Mouse (Mus musculus): ENCODE data around the gene Klrg2. TPM values are rescaled to one million over a fixed set of nuclear protein-coding genes. Genes with fewer than 3 reads are reported as not detected.

Klrg2 gene
- polyA plus RNA-seq, 1 experiment from 2014 or later, result 0.26 TPM

DNA sequence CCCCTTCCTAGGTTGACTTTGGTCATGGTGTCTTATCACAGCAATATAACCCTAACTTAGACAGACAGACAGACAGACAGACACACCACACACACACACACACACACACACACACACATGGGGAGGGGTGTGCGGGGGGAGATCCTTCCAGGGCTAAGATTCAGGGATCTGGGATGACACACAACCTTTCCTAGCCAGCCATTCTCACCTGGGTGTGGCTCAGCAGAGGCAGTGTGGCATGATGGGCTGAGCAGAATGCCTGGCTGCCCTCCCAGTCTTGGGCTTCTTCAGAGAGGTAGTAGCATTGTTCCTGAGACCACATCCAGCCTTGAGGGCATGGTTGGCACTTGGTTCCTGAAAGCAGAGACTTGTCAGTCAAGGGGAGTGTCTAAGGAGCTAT lies 7.5 kb downstream of the Klrg2 start:
- Histone ChIP-seq H3K27ac (replicated peaks in 1 of 2; ENCODE audit: control insufficient read depth in 1 of 2, insufficient read depth in 1 of 2, low read depth in 2 of 2, low read length in 2 of 2) (no peak overlapping the region), H3K9ac (ENCODE audit: low read length) (no peak overlapping the region), H3K4me3 (ENCODE audit: control insufficient read depth in 1 of 2, insufficient read depth in 1 of 2, low read depth in 1 of 2, low read length in 2 of 2) (no peak overlapping the region), H3K9me3 (ENCODE audit: control insufficient read depth, low read length) (no peaks in the 10 kb centered on the region), H3K4me1 (ENCODE audit: control insufficient read depth in 2 of 2, insufficient read depth in 2 of 2, low read length in 2 of 2) (peaks cover 0 to 5% of the 10 kb centered on the region in 2 experiments; a peak in 2 of 4 replicates), H3K4me2 (ENCODE audit: low read length) (no peak overlapping the region), H3K36me3 (ENCODE audit: control insufficient read depth, insufficient read depth, low read length) (0 out of 2 replicates have a peak, but pooled peaks cover 8% of the 10 kb centered on the region), H3K27me3 (ENCODE audit: control insufficient read depth, insufficient read depth, low read length) (peaks cover 12% of the 10 kb centered on the region)
- WGBS, result 62% methylated on average over 1 of the region's 1 CpGs
- no peak for ATAC-seq (ENCODE audit: insufficient number of reproducible peaks, insufficient read depth, low FRiP score, low read depth)

DNA sequence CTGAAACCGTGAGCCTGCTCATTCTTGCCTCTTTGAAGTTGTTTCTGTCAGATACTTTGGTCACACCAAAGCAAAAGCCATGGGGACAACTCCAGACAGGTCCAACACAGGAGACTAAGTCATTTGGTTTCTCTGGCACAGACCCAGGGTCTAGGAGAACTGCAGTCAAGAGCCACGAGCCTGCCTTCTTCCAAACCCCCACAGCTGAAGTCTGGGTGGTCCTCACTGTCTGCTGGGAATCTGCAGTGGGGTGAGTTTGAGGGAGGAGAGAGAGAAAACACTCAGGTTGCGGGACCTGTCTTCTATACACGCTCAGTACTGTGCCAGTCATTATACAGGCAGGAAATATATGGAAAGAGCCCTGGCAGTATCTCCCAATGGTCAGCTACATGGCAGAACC lies 9.6 kb downstream of the Klrg2 start:
- ATAC-seq (ENCODE audit: insufficient number of reproducible peaks, insufficient read depth, low FRiP score, low read depth), result no peak
- peaks cover 10 to 21% of the 10 kb centered on the region in 2 experiments for H3K4me1 ChIP-seq (ENCODE audit: control insufficient read depth in 2 of 2, insufficient read depth in 2 of 2, low read length in 2 of 2)
- no peaks in the 10 kb centered on the region for H3K27me3 ChIP-seq (ENCODE audit: control insufficient read depth, insufficient read depth, low read length)
- no peak overlapping the region for H3K4me2 ChIP-seq (ENCODE audit: low read length)
- no peak overlapping the region for H3K4me3 ChIP-seq (ENCODE audit: control insufficient read depth in 1 of 2, insufficient read depth in 1 of 2, low read depth in 1 of 2, low read length in 2 of 2)
- H3K9me3 ChIP-seq (ENCODE audit: control insufficient read depth, low read length), result no peaks in the 10 kb centered on the region
- no peak overlapping the region for H3K27ac ChIP-seq (replicated peaks in 1 of 2; ENCODE audit: control insufficient read depth in 1 of 2, insufficient read depth in 1 of 2, low read depth in 2 of 2, low read length in 2 of 2)
- no peak overlapping the region for H3K9ac ChIP-seq (ENCODE audit: low read length)
- 81% methylated on average over 4 of the region's 4 CpGs for WGBS
- H3K36me3 ChIP-seq (ENCODE audit: control insufficient read depth, insufficient read depth, low read length), result 0 out of 2 replicates have a peak, but pooled peaks cover 8% of the 10 kb centered on the region

DNA sequence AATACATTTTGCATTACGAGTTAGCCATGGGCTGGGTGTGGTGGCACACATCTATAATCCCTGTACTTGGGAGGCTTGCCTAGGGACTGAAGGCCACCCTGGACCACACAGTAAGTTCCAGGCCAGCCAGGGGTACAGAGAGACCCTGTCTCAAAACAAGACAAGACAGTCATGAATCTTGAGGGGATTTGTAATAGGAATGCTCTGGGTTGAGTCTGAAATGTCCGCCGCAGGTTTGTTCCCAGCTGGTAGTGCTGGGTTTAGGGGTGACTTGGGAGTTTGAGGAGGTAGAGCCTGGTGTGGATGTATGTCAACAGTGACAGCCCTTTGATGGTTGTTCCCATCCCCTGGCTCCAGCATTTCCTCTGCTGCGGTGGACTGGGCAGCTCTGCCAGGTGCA lies 10.0 kb downstream of the Klrg2 start:
- Histone ChIP-seq H3K27ac (replicated peaks in 1 of 2; ENCODE audit: control insufficient read depth in 1 of 2, insufficient read depth in 1 of 2, low read depth in 2 of 2, low read length in 2 of 2) (no peak overlapping the region), H3K27me3 (ENCODE audit: control insufficient read depth, insufficient read depth, low read length) (no peaks in the 10 kb centered on the region), H3K36me3 (ENCODE audit: control insufficient read depth, insufficient read depth, low read length) (0 out of 2 replicates have a peak, but pooled peaks cover 10% of the 10 kb centered on the region), H3K4me1 (ENCODE audit: control insufficient read depth in 2 of 2, insufficient read depth in 2 of 2, low read length in 2 of 2) (peaks cover 10 to 21% of the 10 kb centered on the region in 2 experiments), H3K4me3 (ENCODE audit: control insufficient read depth in 1 of 2, insufficient read depth in 1 of 2, low read depth in 1 of 2, low read length in 2 of 2) (no peak overlapping the region), H3K4me2 (ENCODE audit: low read length) (no peak overlapping the region), H3K9ac (ENCODE audit: low read length) (no peak overlapping the region), H3K9me3 (ENCODE audit: control insufficient read depth, low read length) (no peaks in the 10 kb centered on the region)
- no peak for ATAC-seq (ENCODE audit: insufficient number of reproducible peaks, insufficient read depth, low FRiP score, low read depth)
- WGBS, result 88% methylated on average over 4 of the region's 4 CpGs

DNA sequence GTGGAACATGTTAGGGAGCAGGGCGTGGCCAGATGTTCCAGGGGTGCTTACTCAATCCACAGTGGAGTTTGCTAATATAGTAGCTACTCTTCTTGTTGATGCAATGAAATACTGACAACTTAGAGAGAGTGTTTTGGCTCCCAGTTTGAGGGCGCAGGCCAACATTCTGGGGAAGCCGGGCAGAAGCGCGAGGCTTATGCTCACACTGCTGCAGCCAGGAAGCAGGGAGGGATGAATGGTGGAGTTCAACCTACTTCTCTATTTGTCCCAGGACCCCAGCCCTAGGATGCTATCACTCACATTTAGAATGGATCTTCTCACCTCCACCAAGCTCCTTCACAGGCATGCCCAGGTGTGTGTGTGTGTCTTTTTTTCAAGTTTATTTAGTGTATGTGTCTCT lies 11.0 kb downstream of the Klrg2 start:
- Histone ChIP-seq H3K36me3 (ENCODE audit: control insufficient read depth, insufficient read depth, low read length) (0 out of 2 replicates have a peak, but pooled peaks cover 11% of the 10 kb centered on the region), H3K4me1 (ENCODE audit: control insufficient read depth in 2 of 2, insufficient read depth in 2 of 2, low read length in 2 of 2) (peaks cover 10 to 21% of the 10 kb centered on the region in 2 experiments), H3K27ac (replicated peaks in 1 of 2; ENCODE audit: control insufficient read depth in 1 of 2, insufficient read depth in 1 of 2, low read depth in 2 of 2, low read length in 2 of 2) (no peak overlapping the region), H3K9me3 (ENCODE audit: control insufficient read depth, low read length) (no peaks in the 10 kb centered on the region), H3K4me3 (ENCODE audit: control insufficient read depth in 1 of 2, insufficient read depth in 1 of 2, low read depth in 1 of 2, low read length in 2 of 2) (no peak overlapping the region), H3K9ac (ENCODE audit: low read length) (no peak overlapping the region), H3K27me3 (ENCODE audit: control insufficient read depth, insufficient read depth, low read length) (no peaks in the 10 kb centered on the region), H3K4me2 (ENCODE audit: low read length) (no peak overlapping the region)
- WGBS, result 98% methylated on average over 5 of the region's 5 CpGs
- ATAC-seq (ENCODE audit: insufficient number of reproducible peaks, insufficient read depth, low FRiP score, low read depth), result no peak

DNA sequence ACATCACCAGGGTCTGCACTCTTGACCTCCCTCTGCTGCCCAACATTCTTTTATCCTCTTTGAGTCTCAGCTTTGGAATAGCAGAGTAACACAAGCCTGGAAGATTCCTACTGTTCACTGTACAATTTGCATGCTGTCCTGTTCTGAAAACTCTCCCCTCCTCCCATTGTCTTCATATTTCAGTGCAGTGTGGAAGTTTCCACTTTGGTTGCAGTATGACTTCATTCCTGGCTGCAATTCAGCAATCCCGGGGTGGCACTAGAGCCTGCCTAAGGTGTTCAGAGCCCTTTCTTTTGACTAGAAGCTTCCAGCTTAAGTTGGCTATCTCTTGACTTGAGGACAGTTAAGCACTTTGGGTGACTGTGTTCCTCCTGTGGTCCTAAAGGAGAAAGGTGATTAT lies 12.6 kb downstream of the Klrg2 start:
- Histone ChIP-seq H3K27me3 (ENCODE audit: control insufficient read depth, insufficient read depth, low read length) (no peaks in the 10 kb centered on the region), H3K4me1 (ENCODE audit: control insufficient read depth in 2 of 2, insufficient read depth in 2 of 2, low read length in 2 of 2) (peaks cover 10 to 21% of the 10 kb centered on the region in 2 experiments), H3K36me3 (ENCODE audit: control insufficient read depth, insufficient read depth, low read length) (peaks cover 19% of the 10 kb centered on the region), H3K9ac (ENCODE audit: low read length) (peak overlapping the region; percentile 22; the same call in 1 of the 2 replicates), H3K4me3 (ENCODE audit: control insufficient read depth in 1 of 2, insufficient read depth in 1 of 2, low read depth in 1 of 2, low read length in 2 of 2) (no peak overlapping the region), H3K27ac (replicated peaks in 1 of 2; ENCODE audit: control insufficient read depth in 1 of 2, insufficient read depth in 1 of 2, low read depth in 2 of 2, low read length in 2 of 2) (peak overlapping the region; percentile 69 to 73), H3K9me3 (ENCODE audit: control insufficient read depth, low read length) (no peaks in the 10 kb centered on the region), H3K4me2 (ENCODE audit: low read length) (0 out of 2 replicates have a peak overlapping the region, but pooled peaks have one; percentile 0)
- ATAC-seq (ENCODE audit: insufficient number of reproducible peaks, insufficient read depth, low FRiP score, low read depth), result 0 out of 2 replicates have a peak, but pooled peaks have one; percentile 49
- WGBS, result 11% methylated on average over 1 of the region's 1 CpGs

DNA sequence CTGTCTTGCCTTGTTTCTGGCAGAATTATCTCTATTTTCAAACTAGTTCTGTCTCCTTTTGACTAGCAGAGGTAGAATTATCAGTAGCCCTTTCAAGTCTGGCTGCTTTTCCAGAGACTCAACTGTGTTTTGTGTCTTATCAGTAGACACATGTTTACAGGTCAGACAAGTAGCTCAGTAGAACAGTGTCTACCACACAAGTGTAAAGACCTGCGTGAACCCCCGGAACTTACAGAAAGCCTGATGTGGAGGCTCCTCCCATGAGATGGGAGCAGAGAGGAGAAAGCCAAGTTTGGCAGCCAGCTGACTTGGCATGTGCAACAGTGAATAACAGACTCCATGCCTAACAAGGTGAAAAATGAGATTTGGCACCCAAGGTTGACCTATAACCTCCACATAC lies 13.6 kb downstream of the Klrg2 start:
- H3K4me3 ChIP-seq (ENCODE audit: control insufficient read depth in 1 of 2, insufficient read depth in 1 of 2, low read depth in 1 of 2, low read length in 2 of 2), result no peak overlapping the region
- ATAC-seq (ENCODE audit: insufficient number of reproducible peaks, insufficient read depth, low FRiP score, low read depth), result no peak
- H3K9ac ChIP-seq (ENCODE audit: low read length), result no peak overlapping the region
- peak overlapping the region; percentile 69 to 73; a peak in 3 of 4 replicates for H3K27ac ChIP-seq (replicated peaks in 1 of 2; ENCODE audit: control insufficient read depth in 1 of 2, insufficient read depth in 1 of 2, low read depth in 2 of 2, low read length in 2 of 2)
- H3K4me2 ChIP-seq (ENCODE audit: low read length), result no peak overlapping the region
- no peaks in the 10 kb centered on the region for H3K27me3 ChIP-seq (ENCODE audit: control insufficient read depth, insufficient read depth, low read length)
- WGBS, result 14% methylated on average over 2 of the region's 2 CpGs
- H3K36me3 ChIP-seq (ENCODE audit: control insufficient read depth, insufficient read depth, low read length), result peaks cover 26% of the 10 kb centered on the region
- H3K9me3 ChIP-seq (ENCODE audit: control insufficient read depth, low read length), result no peaks in the 10 kb centered on the region
- peaks cover 10 to 21% of the 10 kb centered on the region in 2 experiments for H3K4me1 ChIP-seq (ENCODE audit: control insufficient read depth in 2 of 2, insufficient read depth in 2 of 2, low read length in 2 of 2)

DNA sequence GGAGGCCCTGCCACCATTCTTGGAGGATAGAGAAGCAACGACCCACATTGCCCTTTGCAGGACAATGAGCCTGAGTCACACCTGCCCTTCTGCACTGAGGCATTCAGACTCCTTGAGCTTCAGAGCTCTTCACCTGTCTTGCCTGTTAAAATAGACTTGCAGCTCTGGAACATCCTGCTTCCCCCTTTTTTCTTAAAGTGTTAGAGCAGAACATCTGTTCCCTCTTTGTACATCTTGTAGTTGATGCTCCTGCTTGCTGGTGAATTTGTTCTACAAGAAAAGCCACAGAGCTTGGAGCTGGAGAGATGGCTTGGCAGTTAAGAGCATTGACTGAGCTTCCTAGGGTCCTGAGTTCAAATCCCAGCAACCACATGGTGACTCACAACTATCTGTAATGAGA lies 14.6 kb downstream of the Klrg2 start:
- H3K4me3 ChIP-seq (ENCODE audit: control insufficient read depth in 1 of 2, insufficient read depth in 1 of 2, low read depth in 1 of 2, low read length in 2 of 2), result no peak overlapping the region
- no peak for ATAC-seq (ENCODE audit: insufficient number of reproducible peaks, insufficient read depth, low FRiP score, low read depth)
- H3K4me1 ChIP-seq (ENCODE audit: control insufficient read depth in 2 of 2, insufficient read depth in 2 of 2, low read length in 2 of 2), result peaks cover 10 to 21% of the 10 kb centered on the region in 2 experiments
- H3K4me2 ChIP-seq (ENCODE audit: low read length), result no peak overlapping the region
- H3K9me3 ChIP-seq (ENCODE audit: control insufficient read depth, low read length), result peaks cover 6% of the 10 kb centered on the region; the same call in 1 of the 2 replicates
- WGBS, result 76% methylated on average over 1 of the region's 1 CpGs
- no peak overlapping the region for H3K9ac ChIP-seq (ENCODE audit: low read length)
- no peak overlapping the region for H3K27ac ChIP-seq (replicated peaks in 1 of 2; ENCODE audit: control insufficient read depth in 1 of 2, insufficient read depth in 1 of 2, low read depth in 2 of 2, low read length in 2 of 2)
- peaks cover 30% of the 10 kb centered on the region for H3K36me3 ChIP-seq (ENCODE audit: control insufficient read depth, insufficient read depth, low read length)
- no peaks in the 10 kb centered on the region for H3K27me3 ChIP-seq (ENCODE audit: control insufficient read depth, insufficient read depth, low read length)

DNA sequence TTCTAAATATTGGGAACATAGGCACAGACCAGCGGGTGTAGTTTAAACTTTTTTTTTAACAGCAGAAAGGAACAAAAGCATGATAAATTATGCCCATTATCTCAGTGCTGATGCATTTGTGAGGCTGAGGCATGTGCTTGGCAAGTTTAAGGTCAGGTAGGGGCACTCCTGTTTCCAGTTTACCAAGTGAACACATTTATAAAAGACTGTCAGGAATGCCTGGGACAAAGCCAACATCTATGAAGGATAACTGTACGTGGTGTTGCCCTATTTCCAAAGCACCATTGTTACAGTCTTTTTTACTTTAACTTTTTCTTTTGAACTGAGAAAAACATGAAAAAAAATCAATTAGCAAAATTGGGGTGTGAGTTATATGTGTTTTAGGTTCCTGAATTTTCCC lies 27.1 kb downstream of the Klrg2 start:
- Histone ChIP-seq H3K9me3 (ENCODE audit: control insufficient read depth, low read length) (no peaks in the 10 kb centered on the region), H3K4me1 (ENCODE audit: control insufficient read depth in 2 of 2, insufficient read depth in 2 of 2, low read length in 2 of 2) (peaks cover 0 to 3% of the 10 kb centered on the region in 2 experiments; a peak in 2 of 4 replicates), H3K36me3 (ENCODE audit: control insufficient read depth, insufficient read depth, low read length) (peaks cover 63% of the 10 kb centered on the region), H3K27me3 (ENCODE audit: control insufficient read depth, insufficient read depth, low read length) (no peaks in the 10 kb centered on the region), H3K4me2 (ENCODE audit: low read length) (no peak overlapping the region), H3K4me3 (ENCODE audit: control insufficient read depth in 1 of 2, insufficient read depth in 1 of 2, low read depth in 1 of 2, low read length in 2 of 2) (no peak overlapping the region), H3K9ac (ENCODE audit: low read length) (no peak overlapping the region), H3K27ac (replicated peaks in 1 of 2; ENCODE audit: control insufficient read depth in 1 of 2, insufficient read depth in 1 of 2, low read depth in 2 of 2, low read length in 2 of 2) (no peak overlapping the region)
- no peak for ATAC-seq (ENCODE audit: insufficient number of reproducible peaks, insufficient read depth, low FRiP score, low read depth)
- WGBS, result 55% methylated on average over 2 of the region's 2 CpGs

Data from heart, embryonic 14.5 days (tissue).